Mouse (Mus musculus) lung, postnatal 0 days (tissue): Measurements from ENCODE around the gene F5. TPM values are rescaled to one million over a fixed set of nuclear protein-coding genes. Genes with fewer than 3 reads are reported as not detected.

ENCODE experiments used
- ATAC-seq: fragments of 200-750 bp; cut with Nextera tagmentation; 2 replicates; pipeline ENCODE4 v1.8.0; 2017; ENCODE audit warnings: moderate library complexity
- DNase-seq: peaks from one replicate; pipeline ENCODE4 v3.0.0-alpha.2; 2016; ENCODE audit warnings: low spot score
- H3K27ac ChIP-seq: fragments of 300-500 bp; sonication (generic); 2 replicates; pipeline ENCODE4 v1.5.1; 2014; ENCODE audit warnings: antibody characterized with exemption, mild to moderate bottlenecking, low read length, mixed read lengths
- H3K27me3 ChIP-seq: fragments of 300-500 bp; sonication (generic); replicated peaks from 2 replicates; pipeline ENCODE4 v1.6.1; 2014; ENCODE audit warnings: low read length, mixed read lengths; ENCODE audit not compliant: insufficient read depth
- H3K36me3 ChIP-seq: fragments of 300-500 bp; sonication (generic); 2 replicates; pipeline ENCODE4 v1.6.1; 2014; ENCODE audit warnings: low read length, mixed read lengths; ENCODE audit not compliant: insufficient read depth
- H3K4me1 ChIP-seq: fragments of 300-500 bp; sonication (generic); 2 replicates; pipeline ENCODE4 v1.6.1; 2014; ENCODE audit warnings: antibody characterized with exemption, low read depth, low read length, mixed read lengths; ENCODE audit not compliant: insufficient read depth
- H3K4me2 ChIP-seq: fragments of 300-500 bp; sonication (generic); replicated peaks from 2 replicates; pipeline ENCODE4 v1.6.1; 2014; ENCODE audit warnings: low read depth, mild to moderate bottlenecking, low read length, moderate library complexity, mixed read lengths
- H3K4me3 ChIP-seq: fragments of 300-500 bp; sonication (generic); 2 replicates; pipeline ENCODE4 v1.5.1; 2014; ENCODE audit warnings: low read depth, low read length
- H3K9ac ChIP-seq: fragments of 300-500 bp; sonication (generic); replicated peaks from 2 replicates; pipeline ENCODE4 v1.6.1; 2014; ENCODE audit warnings: low read depth, mild to moderate bottlenecking
- H3K9me3 ChIP-seq: fragments of 300-500 bp; sonication (generic); 2 replicates; pipeline ENCODE4 v1.6.1; 2016; ENCODE audit warnings: low read length, mixed read lengths
- CTCF ChIP-seq: IDR thresholded peaks from 2 replicates; pipeline ENCODE4 v1.5.1; 2016; ENCODE audit warnings: antibody characterized with exemption, mild to moderate bottlenecking
- EP300 ChIP-seq: IDR thresholded peaks from 2 replicates; pipeline ENCODE4 v1.6.1; 2016; ENCODE audit warnings: antibody characterized with exemption, mild to moderate bottlenecking, control low read depth
- WGBS: fragments of 180-500 bp; shearing (Covaris S2); extraction: QIAGEN DNeasy Blood & Tissue Kit; methylation state at CpG from one replicate; pipeline ENCODE4 v1.1.7; 2014; 5-methylcytosine and 5-hydroxymethylcytosine counted together
- polyA plus RNA-seq: library from polyadenylated mRNA; unstranded; fragments of >200 nt; fragmentation: Nextera tagmentation; extraction: Ambion mirVana; gene quantifications from 2 replicates; pipeline ENCODE4 v1.2.1, GENCODE M21; 2015

F5 gene
- polyA plus RNA-seq, 1 experiment from 2014 or later: 0.33 TPM

- H3K27ac ChIP-seq: no peak overlapping the region
- WGBS: 84% methylated on average over 6 of the region's 6 CpGs
- ATAC-seq (no peak), DNase-seq (no peak)
- no peak overlapping the region for H3K4me3 ChIP-seq
- no peak for TF ChIP-seq EP300
- TF ChIP-seq CTCF: no peak
- H3K9me3 ChIP-seq: no peaks in the 10 kb centered on the region
- no peaks in the 10 kb centered on the region for H3K27me3 ChIP-seq
- no peaks in the 10 kb centered on the region for H3K36me3 ChIP-seq
- no peak overlapping the region for H3K4me2 ChIP-seq
- H3K9ac ChIP-seq: no peak overlapping the region
- no peaks in the 10 kb centered on the region for H3K4me1 ChIP-seq
Observed at GRCm38 (mm10) chr1:164117869-164118268, 33.8 kb upstream of the F5 start.

- DNase-seq (no peak), ATAC-seq (no peak)
- no peak overlapping the region for H3K4me3 ChIP-seq
- H3K4me1 ChIP-seq: no peaks in the 10 kb centered on the region
- no peak overlapping the region for H3K9ac ChIP-seq
- H3K9me3 ChIP-seq: no peaks in the 10 kb centered on the region
- H3K27ac ChIP-seq: no peak overlapping the region
- H3K4me2 ChIP-seq: no peak overlapping the region
- WGBS: 62% methylated on average over 3 of the region's 3 CpGs
- H3K36me3 ChIP-seq: no peaks in the 10 kb centered on the region
- no peaks in the 10 kb centered on the region for H3K27me3 ChIP-seq
- no peak for TF ChIP-seq EP300
- no peak for TF ChIP-seq CTCF
Observed at GRCm38 (mm10) chr1:164119892-164120776, 31.5 kb upstream of the F5 start.

- Histone ChIP-seq H3K27ac (no peak overlapping the region), H3K9ac (no peak overlapping the region), H3K36me3 (no peaks in the 10 kb centered on the region), H3K27me3 (no peaks in the 10 kb centered on the region), H3K9me3 (no peaks in the 10 kb centered on the region), H3K4me1 (no peaks in the 10 kb centered on the region), H3K4me3 (no peak overlapping the region), H3K4me2 (no peak overlapping the region)
- TF ChIP-seq CTCF: no peak
- TF ChIP-seq EP300: peak; percentile 58
- 65% methylated on average over 3 of the region's 3 CpGs for WGBS
- DNase-seq: peak; percentile 32
- ATAC-seq: no peak
Observed at GRCm38 (mm10) chr1:164120777-164121158, 30.9 kb upstream of the F5 start.

GRCm38 (mm10) chr1:164123836-164124235, 27.8 kb upstream of the F5 start:
- H3K36me3 ChIP-seq: no peaks in the 10 kb centered on the region
- H3K4me2 ChIP-seq: no peak overlapping the region
- no peak for DNase-seq
- no peak overlapping the region for H3K27ac ChIP-seq
- TF ChIP-seq EP300: no peak
- no peak for TF ChIP-seq CTCF
- H3K4me3 ChIP-seq: no peak overlapping the region
- H3K9me3 ChIP-seq: no peaks in the 10 kb centered on the region
- H3K4me1 ChIP-seq: no peaks in the 10 kb centered on the region
- WGBS: 62% methylated on average over 3 of the region's 3 CpGs
- H3K27me3 ChIP-seq: no peaks in the 10 kb centered on the region
- H3K9ac ChIP-seq: no peak overlapping the region
- ATAC-seq: no peak

GRCm38 (mm10) chr1:164130013-164130412, 21.6 kb upstream of the F5 start:
- Histone ChIP-seq H3K27me3 (no peaks in the 10 kb centered on the region), H3K27ac (no peak overlapping the region), H3K9ac (no peak overlapping the region), H3K9me3 (no peaks in the 10 kb centered on the region), H3K36me3 (no peaks in the 10 kb centered on the region), H3K4me2 (no peak overlapping the region), H3K4me3 (no peak overlapping the region), H3K4me1 (no peaks in the 10 kb centered on the region)
- DNase-seq (no peak), ATAC-seq (no peak)
- TF ChIP-seq CTCF: no peak
- TF ChIP-seq EP300: no peak
- 67% methylated on average over 3 of the region's 3 CpGs for WGBS

GRCm38 (mm10) chr1:164132609-164133008, 19.0 kb upstream of the F5 start:
- ATAC-seq (no peak), DNase-seq (peak; percentile 30)
- H3K27ac ChIP-seq: no peak overlapping the region
- H3K4me3 ChIP-seq: no peak overlapping the region
- TF ChIP-seq CTCF: no peak
- TF ChIP-seq EP300: no peak
- 50% methylated on average over 1 of the region's 1 CpGs for WGBS
- H3K36me3 ChIP-seq: no peaks in the 10 kb centered on the region
- H3K4me2 ChIP-seq: no peak overlapping the region
- H3K9ac ChIP-seq: no peak overlapping the region
- no peaks in the 10 kb centered on the region for H3K4me1 ChIP-seq
- H3K9me3 ChIP-seq: no peaks in the 10 kb centered on the region
- H3K27me3 ChIP-seq: no peaks in the 10 kb centered on the region
